Mouse (Mus musculus) CD4-positive, CD25-positive, alpha-beta regulatory T cell, adult 2 months (primary cell): ENCODE measurements around the gene Rims3.

Experiments
- DNase-seq: peaks from one replicate; pipeline ENCODE4 v3.0.0-alpha.2; 2012; ENCODE audit warnings: low read depth, low spot score

The Rims3 gene

GRCm38 (mm10) chr4:120893656-120894401, 39.2 kb downstream of the Rims3 start:
- no peak for DNase-seq

- no peak for DNase-seq
These were observed 40.0 kb downstream of the Rims3 start for GRCm38 (mm10) chr4:120894584-120894983.

- no peak for DNase-seq
These were observed 40.6 kb downstream of the Rims3 start for GRCm38 (mm10) chr4:120895226-120895625.

GRCm38 (mm10) chr4:120895810-120896584, 41.4 kb downstream of the Rims3 start:
- no peak for DNase-seq

GRCm38 (mm10) chr4:120904533-120904932, 49.9 kb downstream of the Rims3 start:
- DNase-seq = no peak

- no peak for DNase-seq
These were observed 51.0 kb downstream of the Rims3 start for GRCm38 (mm10) chr4:120905644-120906043.

- peak; percentile 88 for DNase-seq
These were observed 55.0 kb downstream of the Rims3 start for GRCm38 (mm10) chr4:120909558-120910150.

- no peak for DNase-seq
These were observed 56.5 kb downstream of the Rims3 start for GRCm38 (mm10) chr4:120911086-120911485.

- DNase-seq = no peak
These were observed 58.2 kb downstream of the Rims3 start for GRCm38 (mm10) chr4:120912866-120913265.

- no peak for DNase-seq
These were observed 58.8 kb downstream of the Rims3 start for GRCm38 (mm10) chr4:120913443-120913842.

- no peak for DNase-seq
These were observed 59.2 kb downstream of the Rims3 start for GRCm38 (mm10) chr4:120913861-120914260.

GRCm38 (mm10) chr4:120914501-120914900, 59.9 kb downstream of the Rims3 start:
- no peak for DNase-seq

- no peak for DNase-seq
These were observed 66.8 kb downstream of the Rims3 start for GRCm38 (mm10) chr4:120921461-120921860.

GRCm38 (mm10) chr4:120924554-120925299, 70.1 kb downstream of the Rims3 start, which contains the start of gene Exo5:
Gene Exo5, minus strand, starts transcription at chr4:120925017.
- peak; percentile 95 for DNase-seq

GRCm38 (mm10) chr4:120925386-120925785, 70.8 kb downstream of the Rims3 start:
- peak; percentile 70 for DNase-seq

GRCm38 (mm10) chr4:120928686-120929085, 74.1 kb downstream of the Rims3 start:
- no peak for DNase-seq

GRCm38 (mm10) chr4:120930736-120931135, 76.1 kb downstream of the Rims3 start:
- DNase-seq = no peak

GRCm38 (mm10) chr4:120935006-120935405, 80.4 kb downstream of the Rims3 start:
- DNase-seq = no peak
